Mouse (Mus musculus) neural tube, embryonic 15.5 days (tissue): ENCODE measurements around the gene Smad6. TPM values are rescaled to one million over a fixed set of nuclear protein-coding genes. Genes with fewer than 3 reads are reported as not detected.
A peak's percentile ranks its signal among the peaks of the same experiment; 100 is the strongest.

ENCODE experiments used
- ATAC-seq: fragments of 200-750 bp; cut with Nextera tagmentation; 2 replicates; pipeline ENCODE4 v1.8.0; 2017; ENCODE audit warnings: mild to moderate bottlenecking, moderate TSS enrichment, moderate library complexity; ENCODE audit not compliant: low FRiP score
- H3K27ac ChIP-seq: fragments of 300-500 bp; sonication (generic); replicated peaks from 2 replicates; pipeline ENCODE4 v1.5.1; 2015; ENCODE audit warnings: mild to moderate bottlenecking, inconsistent platforms
- H3K27me3 ChIP-seq: fragments of 300-500 bp; sonication (generic); replicated peaks from 2 replicates; pipeline ENCODE4 v1.6.1; 2015; ENCODE audit warnings: inconsistent platforms
- H3K36me3 ChIP-seq: fragments of 300-500 bp; sonication (generic); 2 replicates; pipeline ENCODE4 v1.6.1; 2015; ENCODE audit warnings: inconsistent platforms
- H3K4me1 ChIP-seq: fragments of 300-500 bp; sonication (generic); 2 replicates; pipeline ENCODE4 v1.6.1; 2015; ENCODE audit warnings: inconsistent platforms
- H3K4me2 ChIP-seq: fragments of 300-500 bp; sonication (generic); 2 replicates; pipeline ENCODE4 v1.6.1; 2015; ENCODE audit warnings: inconsistent platforms, mild to moderate bottlenecking, moderate library complexity
- H3K4me3 ChIP-seq: fragments of 300-500 bp; sonication (generic); replicated peaks from 2 replicates; pipeline ENCODE4 v1.5.1; 2015; ENCODE audit warnings: mild to moderate bottlenecking, inconsistent platforms
- H3K9ac ChIP-seq: fragments of 300-500 bp; sonication (generic); replicated peaks from 2 replicates; pipeline ENCODE4 v1.6.1; 2015; ENCODE audit warnings: mild to moderate bottlenecking, inconsistent platforms
- H3K9me3 ChIP-seq: fragments of 300-500 bp; sonication (generic); replicated peaks from 2 replicates; pipeline ENCODE4 v1.6.1; 2016; ENCODE audit warnings: inconsistent platforms
- WGBS: fragments of 180-500 bp; shearing (Covaris S2); methylation state at CpG from one replicate; pipeline ENCODE4 v1.1.7; 2015; ENCODE audit warnings: mixed read lengths; 5-methylcytosine and 5-hydroxymethylcytosine counted together
- polyA plus RNA-seq: library from polyadenylated mRNA; unstranded; fragments of >200 nt; fragmentation: Nextera tagmentation; extraction: Ambion mirVana; gene quantifications from 2 replicates; pipeline ENCODE4 v1.2.1, GENCODE M21; 2015

Gene Smad6
- polyA plus RNA-seq, 1 experiment from 2014 or later = 1.8 TPM

- WGBS = 94% methylated on average over 5 of the region's 5 CpGs
- Histone ChIP-seq H3K9me3 (no peaks in the 10 kb centered on the region), H3K4me3 (no peak overlapping the region), H3K27me3 (no peaks in the 10 kb centered on the region), H3K36me3 (no peaks in the 10 kb centered on the region), H3K4me2 (no peak overlapping the region), H3K9ac (no peak overlapping the region), H3K27ac (no peak overlapping the region), H3K4me1 (peaks cover 27% of the 10 kb centered on the region)
- ATAC-seq = no peak
Observed at GRCm38 (mm10) chr9:64000085-64000484, 21.8 kb downstream of the Smad6 start.

DNA sequence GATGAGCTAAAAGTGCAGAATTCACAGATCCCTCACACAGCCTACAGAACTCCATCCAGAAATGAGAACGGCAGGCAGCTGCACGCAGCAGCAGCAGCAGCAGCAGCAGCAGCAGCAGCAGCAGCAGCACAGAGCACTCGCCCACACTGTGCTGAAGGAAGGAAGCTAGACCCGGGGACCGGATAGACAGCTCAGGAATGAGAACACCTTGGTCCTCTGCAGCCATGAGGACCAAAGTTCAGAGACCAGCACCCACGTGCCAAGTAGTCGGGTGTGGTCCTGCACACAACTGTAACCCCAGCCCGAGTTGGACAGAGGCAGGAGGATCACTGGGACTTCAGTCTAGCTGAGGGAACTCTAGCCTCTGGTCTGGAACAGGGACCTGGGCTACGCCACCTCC, 22.7 kb downstream of the Smad6 start:
- Histone ChIP-seq H3K9ac (no peak overlapping the region), H3K27ac (no peak overlapping the region), H3K27me3 (no peaks in the 10 kb centered on the region), H3K9me3 (no peaks in the 10 kb centered on the region), H3K4me1 (peaks cover 27% of the 10 kb centered on the region), H3K4me3 (no peak overlapping the region), H3K4me2 (no peak overlapping the region), H3K36me3 (no peaks in the 10 kb centered on the region)
- ATAC-seq = no peak
- 92% methylated on average over 9 of the region's 9 CpGs for WGBS

GRCm38 (mm10) chr9:63998026-63998425, 23.8 kb downstream of the Smad6 start:
- peaks cover 27% of the 10 kb centered on the region for H3K4me1 ChIP-seq
- no peak overlapping the region for H3K4me3 ChIP-seq
- no peaks in the 10 kb centered on the region for H3K9me3 ChIP-seq
- peak overlapping the region; percentile 39; the same call in 1 of the 2 replicates for H3K27ac ChIP-seq
- 57% methylated on average over 14 of the region's 14 CpGs for WGBS
- no peak overlapping the region for H3K9ac ChIP-seq
- H3K36me3 ChIP-seq = no peaks in the 10 kb centered on the region
- no peaks in the 10 kb centered on the region for H3K27me3 ChIP-seq
- ATAC-seq = no peak
- H3K4me2 ChIP-seq = no peak overlapping the region

DNA sequence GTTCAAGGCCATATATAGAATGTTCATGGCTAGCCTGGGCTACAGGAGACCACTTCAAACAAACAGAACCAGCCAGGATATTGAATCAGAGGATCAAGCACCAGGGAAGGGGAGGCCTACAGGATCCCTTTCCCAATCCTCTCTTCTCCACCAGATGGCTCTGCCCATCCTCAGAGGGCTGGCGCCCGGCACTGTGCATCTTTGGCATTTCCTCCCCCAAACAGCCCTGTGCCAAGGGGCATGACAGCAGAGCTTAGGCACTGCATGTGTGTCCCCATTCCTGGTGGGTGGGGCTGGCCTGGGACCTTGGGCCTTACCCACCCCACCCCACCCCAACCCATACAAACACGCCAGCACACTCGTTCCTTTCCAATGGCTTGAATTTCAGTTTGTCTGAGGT, 24.4 kb downstream of the Smad6 start:
- Histone ChIP-seq H3K9me3 (no peaks in the 10 kb centered on the region), H3K27me3 (no peaks in the 10 kb centered on the region), H3K9ac (no peak overlapping the region), H3K27ac (0 out of 2 replicates have a peak overlapping the region, but pooled peaks have one; percentile 39), H3K4me3 (no peak overlapping the region), H3K4me1 (peaks cover 27% of the 10 kb centered on the region), H3K4me2 (no peak overlapping the region), H3K36me3 (no peaks in the 10 kb centered on the region)
- ATAC-seq = no peak
- WGBS = 56% methylated on average over 4 of the region's 4 CpGs

DNA sequence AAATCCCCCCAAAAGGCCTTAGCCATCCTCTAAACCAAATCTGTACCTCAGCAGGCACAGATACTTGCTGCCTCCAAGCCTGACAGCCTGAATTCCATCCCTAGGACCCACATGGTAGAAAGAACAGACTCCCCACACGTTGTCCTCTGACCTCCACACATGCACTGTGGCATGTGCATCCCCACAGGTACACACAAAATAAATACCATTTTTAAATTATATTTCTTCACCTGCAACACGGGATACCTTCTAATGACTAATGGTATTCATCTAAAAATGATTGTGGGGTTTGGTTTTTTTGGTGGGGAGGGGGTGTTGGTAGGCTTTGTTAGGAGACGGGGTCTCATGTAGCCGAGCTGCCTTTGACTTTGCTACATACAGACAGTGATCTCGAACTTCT, 28.6 kb downstream of the Smad6 start:
- 91% methylated on average over 5 of the region's 5 CpGs for WGBS
- no peak for ATAC-seq

GRCm38 (mm10) chr9:63992761-63993160, 29.1 kb downstream of the Smad6 start:
- Histone ChIP-seq H3K27ac (no peak overlapping the region), H3K4me3 (no peak overlapping the region), H3K27me3 (no peaks in the 10 kb centered on the region), H3K9ac (no peak overlapping the region), H3K4me1 (peaks cover 12% of the 10 kb centered on the region), H3K4me2 (no peak overlapping the region), H3K9me3 (no peaks in the 10 kb centered on the region), H3K36me3 (no peaks in the 10 kb centered on the region)
- no peak for ATAC-seq
- 74% methylated on average over 4 of the region's 4 CpGs for WGBS

More for the DNA sequence above, 28.6 kb downstream of the Smad6 start:
- Histone ChIP-seq H3K9me3 (no peaks in the 10 kb centered on the region), H3K4me1 (peaks cover 16% of the 10 kb centered on the region), H3K27me3 (no peaks in the 10 kb centered on the region), H3K9ac (no peak overlapping the region), H3K4me3 (no peak overlapping the region), H3K27ac (no peak overlapping the region), H3K4me2 (no peak overlapping the region), H3K36me3 (no peaks in the 10 kb centered on the region)

- H3K36me3 ChIP-seq = no peaks in the 10 kb centered on the region
- no peaks in the 10 kb centered on the region for H3K9me3 ChIP-seq
- H3K4me2 ChIP-seq = no peak overlapping the region
- H3K4me1 ChIP-seq = 0 out of 2 replicates have a peak, but pooled peaks cover 5% of the 10 kb centered on the region
- no peak overlapping the region for H3K9ac ChIP-seq
- H3K27me3 ChIP-seq = no peaks in the 10 kb centered on the region
- H3K4me3 ChIP-seq = no peak overlapping the region
- no peak overlapping the region for H3K27ac ChIP-seq
- 81% methylated on average over 4 of the region's 4 CpGs for WGBS
- ATAC-seq = no peak
Observed at GRCm38 (mm10) chr9:63991193-63991592, 30.7 kb downstream of the Smad6 start.

GRCm38 (mm10) chr9:63989641-63990040, 32.2 kb downstream of the Smad6 start:
- 64% methylated on average over 8 of the region's 8 CpGs for WGBS
- Histone ChIP-seq H3K9ac (no peak overlapping the region), H3K36me3 (no peaks in the 10 kb centered on the region), H3K27me3 (no peaks in the 10 kb centered on the region), H3K9me3 (no peaks in the 10 kb centered on the region), H3K4me2 (no peak overlapping the region), H3K4me1 (0 out of 2 replicates have a peak, but pooled peaks cover 7% of the 10 kb centered on the region), H3K4me3 (no peak overlapping the region), H3K27ac (no peak overlapping the region)
- ATAC-seq = no peak

- H3K27ac ChIP-seq = no peak overlapping the region
- no peaks in the 10 kb centered on the region for H3K36me3 ChIP-seq
- ATAC-seq = no peak
- H3K4me3 ChIP-seq = no peak overlapping the region
- no peaks in the 10 kb centered on the region for H3K27me3 ChIP-seq
- H3K4me1 ChIP-seq = 0 out of 2 replicates have a peak, but pooled peaks cover 12% of the 10 kb centered on the region
- H3K9me3 ChIP-seq = no peaks in the 10 kb centered on the region
- no peak overlapping the region for H3K9ac ChIP-seq
- no peak overlapping the region for H3K4me2 ChIP-seq
- 91% methylated on average over 12 of the region's 12 CpGs for WGBS
Observed at GRCm38 (mm10) chr9:63989214-63989613, 32.6 kb downstream of the Smad6 start.

DNA sequence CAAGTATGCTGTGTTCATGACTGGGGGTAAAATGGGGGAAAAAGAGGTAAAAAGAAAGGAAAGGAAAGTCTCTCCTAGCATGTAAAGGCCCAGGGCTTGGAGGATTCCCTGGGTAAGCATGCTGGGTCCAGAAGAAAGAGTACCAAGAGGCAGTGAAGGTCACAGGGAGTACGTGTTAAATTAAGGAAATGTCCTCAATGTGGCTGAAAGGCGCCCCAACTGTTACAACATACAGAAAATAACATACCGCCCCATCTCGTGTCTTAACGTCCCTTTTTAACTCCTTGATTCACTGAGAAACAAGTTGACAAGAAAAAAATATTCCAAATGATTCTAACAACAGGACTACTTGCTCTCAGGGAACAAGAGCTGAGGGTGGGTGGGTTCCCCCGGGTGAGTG, 36.7 kb downstream of the Smad6 start:
- 84% methylated on average over 6 of the region's 6 CpGs for WGBS
- no peak overlapping the region for H3K9ac ChIP-seq

DNA sequence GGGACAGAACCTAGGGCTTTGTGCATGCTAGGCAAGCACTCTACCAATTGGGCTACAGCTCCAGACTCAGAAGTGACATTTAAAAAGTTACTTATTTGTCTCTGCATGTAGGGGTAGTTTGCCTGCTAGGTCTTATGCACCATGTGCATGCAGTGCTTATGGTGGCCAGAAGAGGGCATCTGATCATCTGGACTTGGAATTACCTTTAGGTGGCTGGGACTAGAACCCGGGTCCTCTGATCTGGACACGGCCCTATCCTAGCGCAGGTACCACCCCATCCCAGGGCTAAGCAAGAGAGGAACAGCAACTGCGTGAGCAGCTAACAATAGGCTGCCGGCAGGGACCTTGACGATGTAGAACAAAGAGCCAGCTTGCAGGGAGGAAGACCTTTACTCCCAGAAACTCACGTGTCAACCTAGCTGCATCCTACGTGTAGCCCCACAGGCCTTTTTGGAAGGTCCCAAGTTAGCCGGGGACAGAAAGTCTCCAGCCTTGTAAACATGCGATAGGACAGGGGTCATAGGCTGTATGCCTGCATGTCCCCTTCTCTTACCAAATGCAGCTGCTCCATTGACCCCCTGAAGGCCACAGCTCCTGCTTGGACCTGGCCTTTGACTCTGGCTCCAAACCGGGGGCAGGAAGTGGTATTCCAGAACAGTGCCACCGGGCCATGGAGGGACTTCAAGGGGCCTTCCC, 38.8 kb downstream of the Smad6 start:
- no peak overlapping the region for H3K4me3 ChIP-seq
- 85% methylated on average over 12 of the region's 12 CpGs for WGBS
- no peak overlapping the region for H3K9ac ChIP-seq
- no peak for ATAC-seq
- peaks cover 24% of the 10 kb centered on the region for H3K4me1 ChIP-seq
- no peaks in the 10 kb centered on the region for H3K27me3 ChIP-seq
- no peak overlapping the region for H3K4me2 ChIP-seq
- no peaks in the 10 kb centered on the region for H3K36me3 ChIP-seq
- H3K9me3 ChIP-seq = no peaks in the 10 kb centered on the region
- H3K27ac ChIP-seq = no peak overlapping the region

More for the DNA sequence above, 36.7 kb downstream of the Smad6 start:
- Histone ChIP-seq H3K4me3 (no peak overlapping the region), H3K4me2 (no peak overlapping the region), H3K36me3 (no peaks in the 10 kb centered on the region), H3K4me1 (peaks cover 22% of the 10 kb centered on the region), H3K27me3 (no peaks in the 10 kb centered on the region), H3K9me3 (no peaks in the 10 kb centered on the region), H3K27ac (no peak overlapping the region)
- no peak for ATAC-seq

GRCm38 (mm10) chr9:63981912-63982311, 39.9 kb downstream of the Smad6 start:
- Histone ChIP-seq H3K9me3 (no peaks in the 10 kb centered on the region), H3K9ac (no peak overlapping the region), H3K4me2 (no peak overlapping the region), H3K27me3 (no peaks in the 10 kb centered on the region), H3K4me1 (peaks cover 24% of the 10 kb centered on the region), H3K27ac (no peak overlapping the region), H3K36me3 (no peaks in the 10 kb centered on the region), H3K4me3 (no peak overlapping the region)
- WGBS = 83% methylated on average over 4 of the region's 4 CpGs
- ATAC-seq = no peak
